27 mouse cellular contexts compared by ENCODE assay signal in genomic region chr2:77893505-77893904, GRCm38 (mm10).
"Had no signal": no experiment of that assay in that cellular context is flagged by ENCODE, and none has a peak within 500 bp of the region (broad histone marks: within the 10 kb centered on the region; RNA-seq: fewer than 3 reads in every experiment).

No protein-coding gene starts in this region.

- H3K4me3 ChIP-seq: embryonic facial prominence, embryonic 10.5 days; embryonic facial prominence, embryonic 12.5 days; embryonic facial prominence, embryonic 13.5 days; embryonic facial prominence, embryonic 15.5 days; erythroblast, embryonic 14.5 days; forebrain, embryonic 10.5 days; forebrain, embryonic 12.5 days; forebrain, embryonic 13.5 days; forebrain, embryonic 15.5 days; gastrocnemius, adult 2 months; heart, adult 2 months had no signal

- H3K4me2 ChIP-seq: embryonic facial prominence, embryonic 12.5 days; embryonic facial prominence, embryonic 13.5 days; embryonic facial prominence, embryonic 15.5 days; forebrain, embryonic 12.5 days; forebrain, embryonic 13.5 days; forebrain, embryonic 15.5 days had no signal

- H3K9me3 ChIP-seq: embryonic facial prominence, embryonic 10.5 days; embryonic facial prominence, embryonic 12.5 days; embryonic facial prominence, embryonic 13.5 days; embryonic facial prominence, embryonic 15.5 days; forebrain, embryonic 10.5 days; forebrain, embryonic 12.5 days; forebrain, embryonic 15.5 days had no signal

- H3K27me3 ChIP-seq: embryonic facial prominence, embryonic 12.5 days; embryonic facial prominence, embryonic 13.5 days; embryonic facial prominence, embryonic 15.5 days; forebrain, embryonic 12.5 days; forebrain, embryonic 13.5 days; forebrain, embryonic 15.5 days had no signal

- H3K4me1 ChIP-seq: embryonic facial prominence, embryonic 10.5 days; embryonic facial prominence, embryonic 12.5 days; embryonic facial prominence, embryonic 13.5 days; embryonic facial prominence, embryonic 15.5 days; forebrain, embryonic 10.5 days; forebrain, embryonic 12.5 days; forebrain, embryonic 13.5 days; forebrain, embryonic 15.5 days had no signal

- H3K27ac ChIP-seq: embryonic facial prominence, embryonic 10.5 days; embryonic facial prominence, embryonic 12.5 days; embryonic facial prominence, embryonic 13.5 days; embryonic facial prominence, embryonic 15.5 days; forebrain, embryonic 10.5 days; forebrain, embryonic 12.5 days; forebrain, embryonic 13.5 days; forebrain, embryonic 15.5 days; gastrocnemius, adult 2 months; heart, adult 2 months had no signal

- ATAC-seq: forebrain, embryonic 13.5 days; forebrain, embryonic 14.5 days; forebrain, embryonic 15.5 days; forebrain, embryonic 16.5 days; forebrain, postnatal 0 days had no signal

- DNase-seq: cerebellum, adult 9-10 months; cerebellum, adult 9-11 months; cerebellum, postnatal 10 days; cerebellum, postnatal 14 days; cerebellum, postnatal 25 days; cerebellum, postnatal 36 days; embryo, embryonic 11 days; forebrain, postnatal 0 days; gastrocnemius, adult 2 months; gastrocnemius, postnatal 10 days; gastrocnemius, postnatal 14 days; gastrocnemius, postnatal 25 days; gastrocnemius, postnatal 36 days; heart, adult 11 months; heart, adult 18-20 months; heart, adult 2 months had no signal

- H3K9ac ChIP-seq: embryonic facial prominence, embryonic 12.5 days; embryonic facial prominence, embryonic 13.5 days; embryonic facial prominence, embryonic 15.5 days; forebrain, embryonic 12.5 days; forebrain, embryonic 13.5 days; forebrain, embryonic 15.5 days; forebrain, postnatal 0 days had no signal
